Mouse (Mus musculus) stomach, embryonic 15.5 days (tissue): ENCODE data around the gene Edem1. TPM values are rescaled to one million over a fixed set of nuclear protein-coding genes. Genes with fewer than 3 reads are reported as not detected.

Experiments
- ATAC-seq: fragments of 200-750 bp; cut with Nextera tagmentation; 2 replicates; pipeline ENCODE4 v1.8.0; 2017; ENCODE audit warnings: low read depth, moderate number of reproducible peaks, moderate TSS enrichment; ENCODE audit not compliant: insufficient read depth, low FRiP score
- H3K27ac ChIP-seq: fragments of 300-500 bp; sonication (generic); 2 replicates; pipeline ENCODE4 v1.5.1; 2015; ENCODE audit warnings: mild to moderate bottlenecking, inconsistent platforms
- H3K27me3 ChIP-seq: fragments of 300-500 bp; sonication (generic); replicated peaks from 2 replicates; pipeline ENCODE4 v1.6.1; 2015; ENCODE audit warnings: inconsistent platforms
- H3K36me3 ChIP-seq: fragments of 300-500 bp; sonication (generic); 2 replicates; pipeline ENCODE4 v1.6.1; 2015; ENCODE audit warnings: inconsistent platforms
- H3K4me1 ChIP-seq: fragments of 300-500 bp; sonication (generic); 2 replicates; pipeline ENCODE4 v1.6.1; 2015; ENCODE audit warnings: inconsistent platforms
- H3K4me2 ChIP-seq: fragments of 300-500 bp; sonication (generic); 2 replicates; pipeline ENCODE4 v1.6.1; 2015; ENCODE audit warnings: mild to moderate bottlenecking, inconsistent platforms
- H3K4me3 ChIP-seq: fragments of 300-500 bp; sonication (generic); replicated peaks from 2 replicates; pipeline ENCODE4 v1.5.1; 2015; ENCODE audit warnings: inconsistent platforms
- H3K9ac ChIP-seq: fragments of 300-500 bp; sonication (generic); 2 replicates; pipeline ENCODE4 v1.6.1; 2015; ENCODE audit warnings: inconsistent platforms
- H3K9me3 ChIP-seq: fragments of 300-500 bp; sonication (generic); 2 replicates; pipeline ENCODE4 v1.6.1; 2016; ENCODE audit warnings: inconsistent platforms
- WGBS: fragments of 180-500 bp; shearing (Covaris S2); methylation state at CpG from one replicate; pipeline ENCODE4 v1.1.7; 2015; 5-methylcytosine and 5-hydroxymethylcytosine counted together
- polyA plus RNA-seq: library from polyadenylated mRNA; unstranded; fragments of >200 nt; fragmentation: Nextera tagmentation; extraction: Ambion mirVana; gene quantifications from 2 replicates; pipeline ENCODE4 v1.2.1, GENCODE M21; 2015

Gene Edem1
- polyA plus RNA-seq, 1 experiment from 2014 or later: 71.9 TPM

DNA sequence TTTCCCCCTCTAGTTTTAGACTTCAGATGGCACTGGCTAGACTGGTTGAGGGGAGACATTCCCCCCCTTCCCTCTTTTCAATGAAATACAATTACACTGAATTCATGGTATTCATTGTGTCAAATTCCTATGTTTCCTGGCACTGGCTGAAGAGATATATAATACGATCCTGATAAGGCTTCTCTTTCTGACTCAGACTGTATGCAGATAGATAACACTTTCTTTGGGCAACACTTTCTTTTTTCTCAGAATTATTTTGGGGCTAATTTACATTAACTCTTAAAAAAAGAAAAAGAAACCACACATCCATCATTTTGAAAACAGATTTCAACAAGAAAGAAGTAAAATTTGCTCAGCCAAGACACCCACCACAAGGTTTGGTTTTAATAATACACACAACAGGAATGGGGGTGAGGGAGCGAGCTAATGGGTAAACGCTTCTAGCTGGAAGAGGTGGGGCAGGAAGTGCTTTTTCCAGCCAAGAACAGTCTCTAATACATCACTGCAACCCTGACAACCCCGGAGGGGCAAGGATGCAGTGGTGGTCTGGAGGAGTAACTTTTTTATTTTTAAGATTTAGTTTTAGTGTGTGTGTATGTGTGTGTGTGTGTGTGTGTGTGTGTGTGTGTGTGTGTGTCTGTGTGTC lies 52.0 kb downstream of the Edem1 start:
- Histone ChIP-seq H3K27me3 (no peaks in the 10 kb centered on the region), H3K4me2 (no peak overlapping the region), H3K4me1 (no peaks in the 10 kb centered on the region), H3K36me3 (no peaks in the 10 kb centered on the region), H3K9me3 (no peaks in the 10 kb centered on the region), H3K9ac (no peak overlapping the region), H3K27ac (no peak overlapping the region), H3K4me3 (no peak overlapping the region)
- no peak for ATAC-seq
- WGBS: 33% methylated on average over 4 of the region's 4 CpGs

DNA sequence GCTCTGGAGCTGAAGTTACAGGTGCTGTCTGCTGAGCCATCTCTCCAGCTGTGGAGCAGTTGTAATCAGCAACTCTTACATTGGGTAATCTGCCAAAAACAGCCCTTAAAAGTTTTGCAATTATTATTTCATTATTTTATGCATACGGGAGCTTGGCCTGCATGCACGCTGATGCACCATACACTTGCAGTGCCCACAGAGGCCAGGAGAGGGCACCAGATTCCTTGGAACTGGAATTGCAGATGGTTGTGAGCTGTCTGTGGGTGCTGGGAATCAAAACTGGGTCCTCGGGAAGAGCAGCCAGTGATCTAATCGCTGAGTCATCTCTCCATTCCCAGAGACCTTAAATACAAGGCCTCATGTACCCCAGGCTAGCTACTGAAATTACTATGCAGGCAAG lies 52.6 kb downstream of the Edem1 start:
- Histone ChIP-seq H3K4me1 (no peaks in the 10 kb centered on the region), H3K4me3 (no peak overlapping the region), H3K27ac (no peak overlapping the region), H3K4me2 (no peak overlapping the region), H3K27me3 (no peaks in the 10 kb centered on the region), H3K36me3 (no peaks in the 10 kb centered on the region), H3K9ac (no peak overlapping the region), H3K9me3 (no peaks in the 10 kb centered on the region)
- WGBS: 82% methylated on average over 4 of the region's 4 CpGs
- ATAC-seq: no peak

- no peaks in the 10 kb centered on the region for H3K9me3 ChIP-seq
- no peak for ATAC-seq
- no peak overlapping the region for H3K4me2 ChIP-seq
- no peaks in the 10 kb centered on the region for H3K36me3 ChIP-seq
- H3K9ac ChIP-seq: no peak overlapping the region
- H3K4me3 ChIP-seq: no peak overlapping the region
- H3K4me1 ChIP-seq: no peaks in the 10 kb centered on the region
- 41% methylated on average over 2 of the region's 2 CpGs for WGBS
- no peaks in the 10 kb centered on the region for H3K27me3 ChIP-seq
- no peak overlapping the region for H3K27ac ChIP-seq
Observed at GRCm38 (mm10) chr6:108883826-108884225, 55.4 kb downstream of the Edem1 start.

DNA sequence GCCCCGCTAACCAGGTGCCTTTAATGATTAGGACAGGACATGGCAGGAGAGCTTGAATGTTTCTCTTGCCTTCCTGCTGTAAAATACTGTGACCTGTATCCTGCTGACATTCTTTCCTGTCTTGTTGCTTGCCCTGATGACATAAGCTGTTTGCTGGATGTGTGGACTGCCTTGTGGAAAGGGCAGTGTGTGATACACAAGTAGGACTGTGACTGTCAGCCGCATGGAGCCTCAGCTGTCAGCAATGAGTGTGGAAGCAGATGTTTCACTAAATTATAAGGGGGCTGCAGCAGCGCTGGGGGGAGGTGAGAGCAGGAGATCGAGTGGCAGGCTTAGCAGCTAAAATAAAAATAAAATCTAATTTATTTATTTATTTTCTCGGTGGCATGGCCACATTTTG lies 56.2 kb downstream of the Edem1 start:
- ATAC-seq: no peak
- no peaks in the 10 kb centered on the region for H3K9me3 ChIP-seq
- H3K4me3 ChIP-seq: no peak overlapping the region
- H3K4me1 ChIP-seq: no peaks in the 10 kb centered on the region
- no peak overlapping the region for H3K4me2 ChIP-seq
- H3K9ac ChIP-seq: no peak overlapping the region
- WGBS: 59% methylated on average over 5 of the region's 5 CpGs
- no peaks in the 10 kb centered on the region for H3K27me3 ChIP-seq
- no peak overlapping the region for H3K27ac ChIP-seq
- no peaks in the 10 kb centered on the region for H3K36me3 ChIP-seq

GRCm38 (mm10) chr6:108886346-108886745 lies 57.9 kb downstream of the Edem1 start:
- H3K27ac ChIP-seq: no peak overlapping the region

GRCm38 (mm10) chr6:108892589-108892988 lies 64.1 kb downstream of the Edem1 start:
- no peak overlapping the region for H3K4me2 ChIP-seq
- no peaks in the 10 kb centered on the region for H3K4me1 ChIP-seq
- no peak overlapping the region for H3K4me3 ChIP-seq
- H3K27ac ChIP-seq: no peak overlapping the region
- no peak overlapping the region for H3K9ac ChIP-seq
- H3K27me3 ChIP-seq: no peaks in the 10 kb centered on the region
- ATAC-seq: no peak
- WGBS: 70% methylated on average over 5 of the region's 5 CpGs
- H3K36me3 ChIP-seq: no peaks in the 10 kb centered on the region
- H3K9me3 ChIP-seq: no peaks in the 10 kb centered on the region

More at GRCm38 (mm10) chr6:108886346-108886745, 57.9 kb downstream of the Edem1 start:
- Histone ChIP-seq H3K36me3 (no peaks in the 10 kb centered on the region), H3K9ac (no peak overlapping the region), H3K27me3 (no peaks in the 10 kb centered on the region), H3K4me2 (no peak overlapping the region), H3K4me1 (no peaks in the 10 kb centered on the region), H3K9me3 (no peaks in the 10 kb centered on the region), H3K4me3 (no peak overlapping the region)
- ATAC-seq: no peak
- WGBS: 61% methylated on average over 4 of the region's 4 CpGs

- Histone ChIP-seq H3K9ac (no peak overlapping the region), H3K4me2 (no peak overlapping the region), H3K27ac (no peak overlapping the region), H3K9me3 (no peaks in the 10 kb centered on the region), H3K36me3 (no peaks in the 10 kb centered on the region), H3K27me3 (no peaks in the 10 kb centered on the region), H3K4me1 (no peaks in the 10 kb centered on the region), H3K4me3 (no peak overlapping the region)
- WGBS: 84% methylated on average over 2 of the region's 2 CpGs
- no peak for ATAC-seq
Observed at GRCm38 (mm10) chr6:108895129-108895528, 66.7 kb downstream of the Edem1 start.

DNA sequence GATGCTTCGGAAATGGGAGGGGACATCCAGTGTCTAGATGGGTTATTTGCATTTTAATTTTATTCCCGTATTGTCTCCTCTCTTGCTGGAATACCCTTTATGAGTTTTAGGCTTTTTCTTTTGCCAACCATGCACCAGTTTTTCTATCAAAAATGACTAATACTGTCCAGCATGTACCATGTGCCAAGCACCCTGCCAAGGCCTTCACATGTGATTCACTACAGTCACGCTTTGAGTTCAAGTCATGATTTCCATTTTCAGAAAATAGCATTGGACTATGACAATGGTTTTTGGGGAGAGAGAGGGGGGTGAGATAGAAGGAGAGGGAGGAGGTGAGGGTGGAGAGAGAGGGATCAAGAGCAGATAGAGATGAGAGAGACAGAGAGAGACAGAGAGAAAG lies 67.5 kb downstream of the Edem1 start:
- Histone ChIP-seq H3K4me3 (no peak overlapping the region), H3K4me1 (no peaks in the 10 kb centered on the region), H3K36me3 (no peaks in the 10 kb centered on the region), H3K27me3 (no peaks in the 10 kb centered on the region), H3K9ac (no peak overlapping the region), H3K27ac (no peak overlapping the region), H3K9me3 (no peaks in the 10 kb centered on the region), H3K4me2 (no peak overlapping the region)
- no peak for ATAC-seq
- WGBS: 91% methylated on average over 3 of the region's 3 CpGs

DNA sequence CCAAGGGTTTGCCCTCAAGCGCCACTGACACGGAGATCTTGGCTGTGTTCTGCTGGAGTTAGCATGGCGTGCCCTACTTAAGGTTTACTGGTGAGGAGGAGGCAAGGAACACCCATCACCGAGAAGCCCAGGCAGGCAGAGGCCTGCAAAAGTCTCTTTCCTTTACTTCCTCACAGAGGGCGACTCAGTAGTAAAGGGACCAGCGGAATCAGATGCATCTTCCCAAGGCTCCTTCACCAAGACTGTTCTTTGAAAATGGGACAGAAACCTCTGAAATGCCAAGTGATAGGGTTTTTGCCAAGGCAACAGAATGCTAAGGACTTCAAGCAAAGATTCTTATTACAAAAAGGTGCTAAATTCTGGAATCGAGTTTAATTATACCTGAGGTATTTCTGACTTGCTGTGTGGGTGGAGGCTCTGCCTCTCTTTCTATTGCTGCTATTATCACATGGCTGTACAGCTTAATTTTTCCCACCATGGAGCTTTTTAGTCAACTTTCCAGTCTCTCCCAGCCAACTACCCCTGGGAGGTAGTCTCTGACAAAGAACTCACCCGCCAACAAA lies 68.2 kb downstream of the Edem1 start:
- Histone ChIP-seq H3K4me2 (no peak overlapping the region), H3K4me3 (no peak overlapping the region), H3K36me3 (no peaks in the 10 kb centered on the region), H3K4me1 (no peaks in the 10 kb centered on the region), H3K27me3 (no peaks in the 10 kb centered on the region), H3K27ac (no peak overlapping the region), H3K9me3 (no peaks in the 10 kb centered on the region), H3K9ac (no peak overlapping the region)
- no peak for ATAC-seq
- 84% methylated on average over 8 of the region's 8 CpGs for WGBS

GRCm38 (mm10) chr6:108899231-108899630 lies 70.8 kb downstream of the Edem1 start:
- H3K9me3 ChIP-seq: no peaks in the 10 kb centered on the region
- H3K9ac ChIP-seq: no peak overlapping the region
- H3K4me1 ChIP-seq: no peaks in the 10 kb centered on the region
- no peak overlapping the region for H3K4me3 ChIP-seq
- H3K36me3 ChIP-seq: no peaks in the 10 kb centered on the region
- 54% methylated on average over 2 of the region's 2 CpGs for WGBS
- H3K4me2 ChIP-seq: no peak overlapping the region
- no peaks in the 10 kb centered on the region for H3K27me3 ChIP-seq
- no peak for ATAC-seq
- no peak overlapping the region for H3K27ac ChIP-seq

DNA sequence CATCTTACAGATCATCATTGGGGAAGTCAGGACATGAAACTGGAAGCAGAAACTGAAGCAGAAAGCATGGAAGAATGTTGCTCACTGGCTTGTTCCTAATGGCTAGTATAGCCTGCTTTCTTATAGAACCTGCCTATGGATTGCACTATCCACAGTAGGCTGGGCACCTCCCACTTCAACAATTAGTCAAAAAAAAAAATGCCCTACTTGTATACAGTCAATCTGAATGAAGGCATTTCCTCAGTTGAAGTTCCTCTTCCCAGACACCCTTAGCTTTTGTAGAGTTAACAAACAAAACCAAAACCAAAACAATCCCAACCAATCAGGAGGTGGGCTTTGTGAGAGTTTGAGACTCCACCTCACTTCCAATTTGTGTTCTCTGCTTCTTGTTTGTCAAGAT lies 73.7 kb downstream of the Edem1 start:
- Histone ChIP-seq H3K9ac (no peak overlapping the region), H3K27ac (no peak overlapping the region), H3K4me1 (no peaks in the 10 kb centered on the region), H3K36me3 (no peaks in the 10 kb centered on the region), H3K9me3 (no peaks in the 10 kb centered on the region), H3K27me3 (no peaks in the 10 kb centered on the region), H3K4me2 (no peak overlapping the region), H3K4me3 (no peak overlapping the region)
- no peak for ATAC-seq

DNA sequence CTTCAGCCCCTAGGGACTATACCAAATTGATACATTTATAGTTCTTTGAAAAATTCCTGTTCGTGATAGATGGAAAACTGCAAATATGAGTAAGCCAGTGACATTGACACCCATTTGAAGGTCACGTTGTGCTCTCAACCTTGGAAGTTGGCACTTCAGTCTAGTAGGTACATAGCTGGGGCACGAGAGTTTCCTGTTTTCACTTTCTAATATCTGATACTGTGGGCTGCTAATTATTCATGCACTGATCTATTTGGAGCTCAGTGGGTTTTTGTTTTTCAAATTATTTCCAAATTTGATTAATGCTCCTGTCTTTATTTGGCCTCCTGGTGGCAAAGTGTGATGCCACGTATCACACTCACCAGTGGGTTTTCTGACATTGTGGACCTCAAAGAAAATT lies 74.8 kb downstream of the Edem1 start:
- H3K27ac ChIP-seq: no peak overlapping the region
- no peak for ATAC-seq
- H3K9me3 ChIP-seq: no peaks in the 10 kb centered on the region
- no peaks in the 10 kb centered on the region for H3K4me1 ChIP-seq
- H3K9ac ChIP-seq: no peak overlapping the region
- H3K4me2 ChIP-seq: no peak overlapping the region
- H3K36me3 ChIP-seq: no peaks in the 10 kb centered on the region
- no peak overlapping the region for H3K4me3 ChIP-seq
- no peaks in the 10 kb centered on the region for H3K27me3 ChIP-seq
- WGBS: 80% methylated on average over 4 of the region's 4 CpGs

GRCm38 (mm10) chr6:108906539-108906938 lies 78.1 kb downstream of the Edem1 start:
- no peaks in the 10 kb centered on the region for H3K4me1 ChIP-seq
- ATAC-seq: no peak
- H3K27ac ChIP-seq: no peak overlapping the region
- H3K4me3 ChIP-seq: no peak overlapping the region
- no peaks in the 10 kb centered on the region for H3K27me3 ChIP-seq
- H3K9me3 ChIP-seq: no peaks in the 10 kb centered on the region
- no peak overlapping the region for H3K9ac ChIP-seq
- 33% methylated on average over 1 of the region's 1 CpGs for WGBS
- H3K36me3 ChIP-seq: no peaks in the 10 kb centered on the region
- no peak overlapping the region for H3K4me2 ChIP-seq
